Mouse (Mus musculus) heart, embryonic 14.5 days (tissue): ENCODE results near the gene Gm12790. TPM values are rescaled to one million over a fixed set of nuclear protein-coding genes. Genes with fewer than 3 reads are reported as not detected.
"Not testable (repeated sequence)": the region's sequence is repeated elsewhere in the genome, so short reads cannot be mapped to it uniquely, and the experiment has no call there.

Source experiments
- ATAC-seq: fragments of 200-750 bp; cut with Nextera tagmentation; 2 replicates; pipeline ENCODE4 v1.8.0; 2017; ENCODE audit warnings: low read depth, moderate TSS enrichment; ENCODE audit not compliant: insufficient number of reproducible peaks, insufficient read depth, low FRiP score
- H3K27ac ChIP-seq, 2 experiments: fragments of 200-500 bp in 1 of 2; fragments of 300-500 bp in 1 of 2; sonication (generic) in 1 of 2; replicated peaks in 1 of 2; 2 replicates each; pipeline ENCODE4 v1.5.1; 2012 to 2014; ENCODE audit warnings: low read depth in 2 of 2, low read length in 2 of 2, control low read depth in 1 of 2, mild to moderate bottlenecking in 1 of 2, mixed read lengths in 1 of 2; ENCODE audit not compliant: control insufficient read depth in 1 of 2, insufficient read depth in 1 of 2
- H3K27me3 ChIP-seq: fragments of 300-500 bp; sonication (generic); 2 replicates; pipeline ENCODE4 v1.6.1; 2014; ENCODE audit warnings: mild to moderate bottlenecking, low read length, control low read depth; ENCODE audit not compliant: control insufficient read depth, insufficient read depth
- H3K36me3 ChIP-seq: fragments of 300-500 bp; sonication (generic); 2 replicates; pipeline ENCODE4 v1.6.1; 2014; ENCODE audit warnings: mild to moderate bottlenecking, control low read depth, low read length, mixed read lengths; ENCODE audit not compliant: control insufficient read depth, insufficient read depth
- H3K4me1 ChIP-seq, 2 experiments: fragments of 200-500 bp in 1 of 2; fragments of 300-500 bp in 1 of 2; sonication (generic) in 1 of 2; 2 replicates each; pipeline ENCODE4 v1.6.1; 2012 to 2014; ENCODE audit warnings: low read length in 2 of 2, control low read depth in 1 of 2, mixed read lengths in 1 of 2; ENCODE audit not compliant: control insufficient read depth in 2 of 2, insufficient read depth in 2 of 2
- H3K4me2 ChIP-seq: fragments of 300-500 bp; sonication (generic); 2 replicates; pipeline ENCODE4 v1.6.1; 2014; ENCODE audit warnings: mild to moderate bottlenecking, low read length
- H3K4me3 ChIP-seq, 2 experiments: fragments of 200-500 bp in 1 of 2; fragments of 300-500 bp in 1 of 2; sonication (generic) in 1 of 2; 2 replicates each; pipeline ENCODE4 v1.5.1; 2012 to 2014; ENCODE audit warnings: low read length in 2 of 2, mild to moderate bottlenecking in 2 of 2, control low read depth in 1 of 2, low read depth in 1 of 2, moderate library complexity in 1 of 2; ENCODE audit not compliant: control insufficient read depth in 1 of 2, insufficient read depth in 1 of 2
- H3K9ac ChIP-seq: fragments of 300-500 bp; sonication (generic); 2 replicates; pipeline ENCODE4 v1.6.1; 2014; ENCODE audit warnings: mild to moderate bottlenecking, low read length
- H3K9me3 ChIP-seq: fragments of 300-500 bp; sonication (generic); 2 replicates; pipeline ENCODE4 v1.6.1; 2016; ENCODE audit warnings: low read length, control low read depth; ENCODE audit not compliant: control insufficient read depth
- WGBS: fragments of 180-500 bp; shearing (Covaris S2); extraction: QIAGEN DNeasy Blood & Tissue Kit; methylation state at CpG from one replicate; pipeline ENCODE4 v1.1.7; 2014; 5-methylcytosine and 5-hydroxymethylcytosine counted together
- polyA plus RNA-seq: library from polyadenylated mRNA; unstranded; fragments of >200 nt; fragmentation: Nextera tagmentation; extraction: Ambion mirVana; gene quantifications from 2 replicates; pipeline ENCODE4 v1.2.1, GENCODE M21; 2014

The Gm12790 gene
- not detected in 2 replicates for polyA plus RNA-seq

DNA sequence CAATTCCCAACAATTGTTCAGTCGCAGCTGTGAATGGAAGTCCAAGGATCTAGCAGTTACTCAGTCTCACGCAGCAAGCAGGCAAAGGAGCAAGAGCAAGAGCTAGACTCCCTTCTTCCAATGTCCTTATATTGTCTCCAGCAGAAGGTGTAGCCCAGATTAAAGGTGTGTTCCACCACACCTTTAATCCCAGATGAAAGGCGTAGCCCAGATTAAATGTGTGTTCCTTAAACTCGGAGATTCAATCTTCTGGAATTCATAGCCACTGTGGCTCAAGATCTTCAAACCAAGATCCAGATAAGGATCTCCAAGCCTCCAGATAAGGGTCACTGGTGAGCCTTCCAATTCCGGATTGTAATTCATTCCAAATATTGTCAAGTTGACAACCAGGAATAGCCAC, at the start of gene Gm12790:
TSS of gene Gm12790 (minus strand) at position 101 of the 400 bp plus-strand sequence.
- not testable (repeated sequence) for H3K36me3 ChIP-seq, H3K27ac ChIP-seq, H3K27me3 ChIP-seq, ATAC-seq, H3K9ac ChIP-seq, H3K4me1 ChIP-seq, H3K4me3 ChIP-seq, H3K4me2 ChIP-seq, H3K9me3 ChIP-seq
- WGBS = 83% methylated on average over 1 of the region's 5 CpGs

DNA sequence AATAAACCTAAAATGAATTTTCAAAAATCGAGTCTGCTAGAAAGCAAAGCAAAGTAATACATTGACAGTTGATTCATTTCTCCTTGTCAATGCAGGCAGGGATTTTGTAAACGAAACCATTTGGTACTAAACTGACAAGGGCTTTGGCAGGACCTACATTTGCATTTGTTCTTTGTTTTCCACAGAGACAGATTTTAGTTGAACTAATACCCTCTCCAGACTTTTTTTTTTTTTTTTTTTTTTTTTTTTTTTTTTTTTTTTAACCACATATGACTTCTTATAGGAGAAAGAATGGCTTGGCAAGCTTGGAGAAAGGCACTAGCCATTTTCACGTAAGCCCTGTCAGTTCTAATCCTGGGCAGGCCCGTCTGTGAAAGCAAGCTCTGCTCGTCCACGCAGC, 45.8 kb upstream of the Gm12790 start:
- no peaks in the 10 kb centered on the region for H3K27me3 ChIP-seq
- no peak for ATAC-seq
- WGBS = 88% methylated on average over 6 of the region's 6 CpGs

DNA sequence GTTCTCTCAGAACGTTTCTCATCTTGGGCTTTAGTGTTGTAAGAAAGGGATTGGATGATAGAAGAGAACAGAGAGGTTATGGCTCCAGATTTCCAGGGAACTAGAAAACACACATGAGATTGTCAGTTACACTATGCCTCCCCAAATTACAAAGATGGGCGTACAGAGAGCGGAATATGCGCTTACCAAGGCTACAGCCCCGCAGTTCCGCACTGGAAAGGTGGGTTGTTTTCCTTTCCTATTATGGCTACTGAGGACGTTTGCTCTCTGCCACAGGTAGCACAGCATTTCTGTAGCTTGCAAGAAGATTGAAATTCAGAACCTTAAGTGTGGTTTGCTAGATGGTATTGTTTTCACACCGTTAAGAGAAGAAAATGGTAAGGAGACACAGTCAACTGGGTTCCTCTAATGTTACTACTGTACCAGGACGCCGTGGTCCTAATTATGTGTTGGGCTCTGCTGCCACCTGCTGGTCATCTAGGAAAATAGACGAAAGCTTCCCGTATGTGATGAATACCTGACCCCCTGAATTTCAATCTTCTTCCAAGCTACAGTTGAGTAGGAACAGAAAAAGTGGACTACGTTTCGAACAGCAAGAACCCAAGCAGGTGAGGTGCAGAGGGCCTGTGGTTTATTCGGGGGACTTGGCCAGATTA, 17.5 kb upstream of the Gm12790 start:
- ATAC-seq = no peak
- WGBS = 32% methylated on average over 15 of the region's 15 CpGs
- peak overlapping the region; percentile 35; the same call in 1 of the 2 replicates for H3K4me2 ChIP-seq
- no peaks in the 10 kb centered on the region for H3K9me3 ChIP-seq
- H3K9ac ChIP-seq = no peak overlapping the region
- H3K36me3 ChIP-seq = no peaks in the 10 kb centered on the region
- no peak overlapping the region for H3K4me3 ChIP-seq
- H3K4me1 ChIP-seq = no peaks in the 10 kb centered on the region
- H3K27ac ChIP-seq = no peak overlapping the region
- no peaks in the 10 kb centered on the region for H3K27me3 ChIP-seq

More for the DNA sequence above, 45.8 kb upstream of the Gm12790 start:
- H3K9me3 ChIP-seq = no peaks in the 10 kb centered on the region
- H3K9ac ChIP-seq = no peak overlapping the region
- no peaks in the 10 kb centered on the region for H3K36me3 ChIP-seq
- 0 out of 4 replicates have a peak, but pooled peaks cover 0 to 3% of the 10 kb centered on the region in 2 experiments for H3K4me1 ChIP-seq
- H3K27ac ChIP-seq = 0 out of 4 replicates have a peak overlapping the region, but pooled peaks of 1 of the 2 experiments have one; percentile 19
- H3K4me2 ChIP-seq = no peak overlapping the region
- H3K4me3 ChIP-seq = no peak overlapping the region

DNA sequence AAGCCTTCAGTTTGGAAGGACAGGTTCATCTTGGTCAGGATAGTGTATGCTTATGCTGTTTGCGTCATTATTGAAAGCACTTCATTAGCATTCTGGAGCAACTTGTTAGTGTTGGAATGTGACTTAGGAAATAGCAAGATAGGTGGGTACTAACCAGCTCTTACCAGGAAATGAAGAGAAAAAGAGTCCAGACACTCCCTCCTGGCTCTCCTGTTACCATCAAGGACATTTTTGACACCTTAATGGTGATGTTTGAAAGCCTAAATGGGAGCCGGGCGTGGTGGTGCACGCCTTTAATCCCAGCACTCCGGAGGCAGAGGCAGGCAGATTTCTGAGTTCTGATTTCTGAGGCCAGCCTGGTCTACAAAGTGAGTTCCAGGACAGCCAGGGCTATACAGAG, 16.6 kb upstream of the Gm12790 start:
- Histone ChIP-seq H3K27ac (no peak overlapping the region), H3K27me3 (no peaks in the 10 kb centered on the region), H3K4me2 (no peak overlapping the region), H3K4me1 (no peaks in the 10 kb centered on the region), H3K36me3 (no peaks in the 10 kb centered on the region), H3K9me3 (no peaks in the 10 kb centered on the region), H3K9ac (no peak overlapping the region), H3K4me3 (no peak overlapping the region)
- WGBS = 84% methylated on average over 5 of the region's 5 CpGs
- no peak for ATAC-seq

DNA sequence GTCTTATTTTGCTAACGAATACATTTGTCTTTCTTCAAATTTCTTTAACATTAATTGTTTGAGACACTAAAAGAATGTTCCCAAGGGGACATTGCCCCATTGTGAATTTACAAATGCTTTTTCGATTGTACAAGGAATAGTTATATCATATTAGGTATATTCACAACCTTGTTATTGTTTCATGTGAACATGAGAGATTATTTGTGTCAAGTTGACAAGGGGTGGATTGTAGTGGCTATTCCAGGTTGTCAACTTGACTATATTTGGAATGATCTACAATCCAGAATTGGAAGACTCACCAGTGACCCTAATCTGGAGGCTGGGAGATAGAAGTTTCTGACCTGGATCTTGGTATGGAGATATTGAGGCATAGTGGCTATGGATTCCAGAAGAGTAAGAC, 5.5 kb upstream of the Gm12790 start, which contains the start of gene Gm12789:
TSS of gene Gm12789 (plus strand) at position 301 of the 400 bp plus-strand sequence.
- 67% methylated on average over 2 of the region's 2 CpGs for WGBS
- H3K9me3 ChIP-seq, H3K36me3 ChIP-seq, H3K27me3 ChIP-seq, ATAC-seq, H3K4me3 ChIP-seq, H3K27ac ChIP-seq, H3K4me1 ChIP-seq, H3K4me2 ChIP-seq, H3K9ac ChIP-seq: not testable (repeated sequence)

DNA sequence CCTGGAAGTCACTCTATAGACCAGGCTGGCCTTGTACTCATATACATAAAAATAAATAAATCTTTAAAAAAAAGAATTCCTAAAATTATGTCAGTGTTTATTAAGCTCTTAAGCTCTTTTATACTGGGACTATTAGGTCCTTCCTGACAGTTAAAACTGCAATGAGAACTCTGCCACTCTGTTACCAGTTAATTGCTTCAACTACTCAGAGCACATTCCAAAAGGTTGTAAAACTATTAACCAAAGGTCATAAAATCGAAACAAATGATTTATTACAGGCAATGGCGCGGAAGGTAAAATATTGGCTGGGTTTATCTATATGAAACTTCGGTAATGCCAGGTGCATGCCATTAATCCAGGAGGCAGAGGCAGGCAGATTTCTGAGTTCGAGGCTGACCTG, 4.8 kb upstream of the Gm12790 start:
- Histone ChIP-seq H3K9me3 (no peaks in the 10 kb centered on the region), H3K27me3 (no peaks in the 10 kb centered on the region), H3K9ac (no peak overlapping the region), H3K4me1 (no peaks in the 10 kb centered on the region), H3K4me3 (no peak overlapping the region), H3K27ac (no peak overlapping the region), H3K36me3 (no peaks in the 10 kb centered on the region), H3K4me2 (no peak overlapping the region)
- ATAC-seq = no peak
- 79% methylated on average over 5 of the region's 5 CpGs for WGBS

DNA sequence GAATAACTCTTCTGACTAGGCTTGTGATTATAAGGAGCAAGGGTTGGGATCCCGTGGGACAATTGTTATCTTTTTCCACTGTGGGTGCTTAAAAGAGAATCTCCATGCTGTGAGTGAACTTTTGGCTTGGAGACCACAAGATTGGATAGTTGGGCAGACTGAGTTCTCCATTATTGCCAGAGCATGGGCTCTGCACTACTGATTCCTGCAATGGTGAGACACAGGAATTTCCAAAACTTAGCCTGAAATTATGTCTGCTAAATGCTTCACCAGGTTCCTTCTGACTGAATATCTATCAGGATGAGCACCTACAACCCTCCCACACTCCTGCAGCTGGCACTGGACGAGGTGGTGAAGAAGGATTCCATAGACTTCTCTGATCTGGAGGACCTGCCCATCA, 40.7 kb downstream of the Gm12790 start, which contains the start of gene Gm12794:
TSS of gene Gm12794 (plus strand) at position 301 of the 400 bp plus-strand sequence.
- ATAC-seq, H3K36me3 ChIP-seq, H3K9ac ChIP-seq, H3K4me3 ChIP-seq, H3K9me3 ChIP-seq, H3K4me1 ChIP-seq, H3K27ac ChIP-seq, H3K27me3 ChIP-seq, H3K4me2 ChIP-seq: not testable (repeated sequence)
- 56% methylated on average over 2 of the region's 2 CpGs for WGBS
